Mouse (Mus musculus) liver, embryonic 18 days (tissue): ENCODE results near the gene Kcnj1. TPM values are rescaled to one million over a fixed set of nuclear protein-coding genes. Genes with fewer than 3 reads are reported as not detected.

Experiments
- polyA plus RNA-seq: library from polyadenylated mRNA; depleted of rRNA; stranded (reverse); fragments of >200 nt; gene quantifications from 2 replicates; pipeline ENCODE4 v1.2.3, GENCODE M21; 2012; rRNA removed

Gene Kcnj1
- not detected in 2 replicates for polyA plus RNA-seq

DNA sequence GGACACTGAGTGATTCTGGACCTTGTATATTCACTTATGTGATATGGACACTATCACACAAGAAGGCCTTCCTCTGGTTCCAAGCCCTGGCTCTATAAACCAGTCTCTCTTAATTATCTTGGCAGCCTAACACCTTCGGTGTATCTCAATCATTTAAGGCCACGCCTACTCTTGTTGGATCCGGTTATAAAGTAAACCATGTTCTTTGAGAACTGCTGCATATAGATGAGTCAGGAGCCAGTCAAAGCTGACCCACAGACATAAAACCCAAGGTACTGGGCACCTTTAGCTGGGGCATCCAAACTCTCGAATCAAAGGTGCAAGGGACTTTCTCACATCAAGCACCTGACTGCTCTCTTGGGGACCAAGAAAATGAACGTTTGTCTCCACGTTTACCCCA is at the start of gene Kcnj1:
Kcnj1 (plus strand) TSS at position 292 of the 400 bp plus-strand sequence.

DNA sequence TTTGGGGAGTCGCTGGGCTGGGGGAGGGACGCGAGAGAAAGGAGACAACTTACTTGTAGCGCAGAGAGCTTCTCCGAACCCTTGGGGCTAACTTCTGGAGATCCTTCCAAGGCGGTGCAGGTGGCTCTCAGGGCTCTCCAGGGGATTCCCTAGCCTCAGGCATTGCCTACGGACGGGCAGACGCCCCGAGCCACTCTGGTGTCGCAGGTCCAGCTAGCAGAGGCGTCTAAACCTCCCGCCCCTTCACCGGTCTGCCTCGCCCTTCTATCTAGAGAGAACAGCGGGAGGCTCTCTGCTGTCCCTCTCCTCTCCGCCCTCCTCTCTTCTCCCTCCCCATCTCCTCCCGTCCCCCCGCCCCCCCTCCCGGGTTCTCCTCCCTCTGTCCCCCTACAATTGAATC is 28.2 kb upstream of the Kcnj1 start, which contains the start of gene Kcnj5:
Kcnj5 (minus strand) TSS at position 300 of the 400 bp plus-strand sequence.

Other genes starting within 250 kb of the Kcnj1 start
- 1.0 and 1.1 TPM in 2 replicates for gene Kcnj5, start 28.1 kb upstream of the Kcnj1 start, polyA plus RNA-seq
- 3.8 and 4.1 TPM in 2 replicates for gene Fli1, start 170.4 kb downstream of the Kcnj1 start, polyA plus RNA-seq